Mouse (Mus musculus) layer of hippocampus, adult 2 months (tissue): ENCODE measurements around the gene Glycam1. TPM values are rescaled to one million over a fixed set of nuclear protein-coding genes. Genes with fewer than 3 reads are reported as not detected.
A peak's percentile ranks its signal among the peaks of the same experiment; 100 is the strongest.
"Not testable (repeated sequence)": the region's sequence is repeated elsewhere in the genome, so short reads cannot be mapped to it uniquely, and the experiment has no call there.

Experiments used
- DNase-seq, 2 experiments: peaks; one replicate each; pipeline ENCODE4 v3.0.0; 2022; ENCODE audit warnings: low spot score in 2 of 2
- H3K27ac ChIP-seq: fragments of 200-600 bp; 2 replicates; pipeline ENCODE4 v1.8.1; 2022
- H3K4me3 ChIP-seq: fragments of 200-600 bp; 2 replicates; pipeline ENCODE4 v1.8.1; 2022; ENCODE audit warnings: mild to moderate bottlenecking
- CTCF ChIP-seq: fragments of 200-600 bp; conservative IDR thresholded peaks from 2 replicates; pipeline ENCODE4 v1.8.1; 2022; ENCODE audit warnings: antibody characterized with exemption, mild to moderate bottlenecking, moderate library complexity
- long read RNA-seq, 2 experiments: library from polyadenylated mRNA; stranded (forward); transcript quantifications; one replicate each; pipeline ENCODE4 v2.0.0; 2021; ENCODE audit warnings: borderline mapping rate in 2 of 2
- total RNA-seq, 2 experiments: library from RNA; stranded (reverse); gene quantifications; 2 replicates each; pipeline ENCODE4 v1.2.3; 2021

Glycam1 gene
- 1 to 10 TPM in 1 of 2 experiments, not detected in 1; 1.7 TPM for total RNA-seq
- long read RNA-seq, experiment 1, partial matches to known transcripts = 0 of 1 reads
- long read RNA-seq, experiment 1, other reads (novel, unspliced or antisense) = 0 of 1 reads
- long read RNA-seq, experiment 2 = 0 reads

GRCm38 (mm10) chr15:103564981-103565380, at the start of gene Glycam1:
Gene Glycam1 (minus strand): TSS chr15:103565081.
- DNase-seq = no peak
- no peak within 1 kb of the TSS for H3K27ac ChIP-seq
- no peak within 1 kb of the TSS for H3K4me3 ChIP-seq
- TF ChIP-seq CTCF = no peak

GRCm38 (mm10) chr15:103604481-103604880, 39.6 kb upstream of the Glycam1 start:
- Histone ChIP-seq H3K4me3 (no peak overlapping the region), H3K27ac (no peak overlapping the region)
- peak in 1 of 2 experiments; percentile 3 for DNase-seq

GRCm38 (mm10) chr15:103590779-103591178, 25.9 kb upstream of the Glycam1 start:
- H3K4me3 ChIP-seq = no peak overlapping the region
- TF ChIP-seq CTCF = no peak
- no peak overlapping the region for H3K27ac ChIP-seq
- no peak for DNase-seq

More at GRCm38 (mm10) chr15:103604481-103604880, 39.6 kb upstream of the Glycam1 start:
- TF ChIP-seq CTCF = no peak

GRCm38 (mm10) chr15:103587752-103588151, 22.9 kb upstream of the Glycam1 start:
- not testable (repeated sequence) for DNase-seq, H3K4me3 ChIP-seq, H3K27ac ChIP-seq

- no peak overlapping the region for H3K27ac ChIP-seq
- DNase-seq = no peak
- H3K4me3 ChIP-seq = no peak overlapping the region
- no peak for TF ChIP-seq CTCF
These were observed 21.0 kb upstream of the Glycam1 start for GRCm38 (mm10) chr15:103585876-103586275.

GRCm38 (mm10) chr15:103552096-103552690, 12.7 kb downstream of the Glycam1 start:
- Histone ChIP-seq H3K4me3 (no peak overlapping the region), H3K27ac (no peak overlapping the region)
- peak; percentile 68 to 82 for DNase-seq
- peak; percentile 80 for TF ChIP-seq CTCF

GRCm38 (mm10) chr15:103551053-103551452, 13.8 kb downstream of the Glycam1 start:
- DNase-seq = no peak
- H3K4me3 ChIP-seq = no peak overlapping the region
- H3K27ac ChIP-seq = no peak overlapping the region
- TF ChIP-seq CTCF = no peak

GRCm38 (mm10) chr15:103549475-103549874, 15.4 kb downstream of the Glycam1 start:
- DNase-seq = no peak
- Histone ChIP-seq H3K4me3 (no peak overlapping the region), H3K27ac (no peak overlapping the region)
- TF ChIP-seq CTCF = no peak

GRCm38 (mm10) chr15:103547983-103548382, 16.9 kb downstream of the Glycam1 start:
- no peak for DNase-seq
- Histone ChIP-seq H3K27ac (no peak overlapping the region), H3K4me3 (no peak overlapping the region)
- TF ChIP-seq CTCF = peak; percentile 58

- no peak for DNase-seq
- TF ChIP-seq CTCF = no peak
- H3K4me3 ChIP-seq = no peak overlapping the region
- H3K27ac ChIP-seq = no peak overlapping the region
These were observed 22.4 kb downstream of the Glycam1 start for GRCm38 (mm10) chr15:103542526-103542925.

- no peak for TF ChIP-seq CTCF
- Histone ChIP-seq H3K4me3 (no peak overlapping the region), H3K27ac (no peak overlapping the region)
- no peak for DNase-seq
These were observed 24.2 kb downstream of the Glycam1 start for GRCm38 (mm10) chr15:103540646-103541045.

- no peak for TF ChIP-seq CTCF
- Histone ChIP-seq H3K27ac (no peak overlapping the region), H3K4me3 (no peak overlapping the region)
- no peak for DNase-seq
These were observed 25.6 kb downstream of the Glycam1 start for GRCm38 (mm10) chr15:103539259-103539658.

- H3K27ac ChIP-seq = peak within 1 kb of the TSS; percentile 93
- TF ChIP-seq CTCF = no peak
- DNase-seq = peak; percentile 57 to 83
These were observed 27.1 kb downstream of the Glycam1 start, which contains the start of gene Ppp1r1a for GRCm38 (mm10) chr15:103537822-103538213. Gene Ppp1r1a (minus strand): TSS chr15:103538003.

More at GRCm38 (mm10) chr15:103537822-103538213, 27.1 kb downstream of the Glycam1 start, which contains the start of gene Ppp1r1a:
- peak within 1 kb of the TSS; percentile 68 for H3K4me3 ChIP-seq
